Mouse (Mus musculus) lung, adult 2 months (tissue): ENCODE measurements around the gene Gabrp.

Experiments used
- CTCF ChIP-seq: fragments of 200-500 bp; IDR thresholded peaks from 2 replicates; pipeline ENCODE4 v1.5.1; 2011; ENCODE audit warnings: mild to moderate bottlenecking, low read length, control low read depth; ENCODE audit not compliant: insufficient read depth
- POLR2A ChIP-seq: fragments of 200-500 bp; IDR thresholded peaks from 2 replicates; pipeline ENCODE4 v1.6.1; 2011; ENCODE audit warnings: low read depth, mild to moderate bottlenecking, control low read depth, low read length, borderline replicate concordance; ENCODE audit errors: extremely low read depth

- no peak for TF ChIP-seq CTCF
- no peak for TF ChIP-seq POLR2A
Observed at GRCm38 (mm10) chr11:33536636-33537035, 42.1 kb downstream of the Gabrp start.
